Mouse (Mus musculus): ENCODE data around the gene Trit1.

GRCm38 (mm10) chr4:122991177-122991576 lies 25.2 kb upstream of the Trit1 start:
- TF ChIP-seq CTCF (IDR thresholded peaks at IDR 0.05; ENCODE audit: extremely low read depth, insufficient read length, insufficient replicate concordance, low read depth, low read length) (no peak), POLR2A (IDR thresholded peaks at IDR 0.05; ENCODE audit: low read depth, low read length) (no peak)
